Mouse (Mus musculus) myocyte (in vitro differentiated cells): Measurements from ENCODE around the gene Ackr1. TPM values are rescaled to one million over a fixed set of nuclear protein-coding genes. Genes with fewer than 3 reads are reported as not detected.

Source experiments
- H3K27me3 ChIP-seq: one replicate; pipeline ENCODE4 v1.6.1; 2011; ENCODE audit not compliant: control insufficient read depth, insufficient read depth, insufficient read length
- H3K36me3 ChIP-seq: one replicate; pipeline ENCODE4 v1.6.1; 2011; ENCODE audit not compliant: control insufficient read depth, insufficient read depth
- H3K4me2 ChIP-seq: one replicate; pipeline ENCODE4 v1.6.1; 2011; ENCODE audit warnings: low read depth, control low read depth
- H3K4me3 ChIP-seq: one replicate; pipeline ENCODE4 v1.5.1; 2011; ENCODE audit warnings: mild to moderate bottlenecking, control low read depth, moderate library complexity
- H3K79me2 ChIP-seq: one replicate; pipeline ENCODE4 v1.6.1; 2011; ENCODE audit not compliant: control insufficient read depth, insufficient read depth
- H3ac ChIP-seq: one replicate; pipeline ENCODE4 v1.6.1; 2011; ENCODE audit not compliant: control insufficient read depth, insufficient read length
- CEBPB ChIP-seq: IDR thresholded peaks from 2 replicates; pipeline ENCODE4 v1.6.1; 2011; ENCODE audit warnings: mild to moderate bottlenecking, moderate library complexity; ENCODE audit not compliant: poor library complexity, insufficient read depth, severe bottlenecking
- E2F4 ChIP-seq: IDR thresholded peaks from one replicate; pipeline ENCODE4 v1.6.1; 2011; ENCODE audit warnings: mild to moderate bottlenecking, control low read depth, moderate library complexity; ENCODE audit not compliant: insufficient read depth
- MAX ChIP-seq: IDR thresholded peaks from one replicate; pipeline ENCODE4 v1.6.1; 2011; ENCODE audit warnings: low read depth, mild to moderate bottlenecking, control low read depth
- MYOD1 ChIP-seq, 3 experiments: IDR thresholded peaks; one replicate each; pipeline ENCODE4 v1.6.1; 2011; ENCODE audit warnings: control low read depth in 2 of 3, low read depth in 2 of 3, mild to moderate bottlenecking in 2 of 3, moderate library complexity in 1 of 3; ENCODE audit not compliant: insufficient read length in 2 of 3, control insufficient read depth in 1 of 3
- MYOG ChIP-seq, 3 experiments: IDR thresholded peaks; one replicate each; pipeline ENCODE4 v1.6.1; 2011; ENCODE audit warnings: control low read depth in 2 of 3, low read depth in 2 of 3, mild to moderate bottlenecking in 2 of 3; ENCODE audit not compliant: insufficient read length in 2 of 3, control insufficient read depth in 1 of 3, insufficient read depth in 1 of 3
- POLR2A ChIP-seq: IDR thresholded peaks from one replicate; pipeline ENCODE4 v1.6.1; 2011; ENCODE audit warnings: low read depth, mild to moderate bottlenecking, control low read depth, moderate library complexity; ENCODE audit not compliant: insufficient read length
- POLR2AphosphoS2 ChIP-seq: IDR thresholded peaks from one replicate; pipeline ENCODE4 v1.6.1; 2011; ENCODE audit warnings: low read depth, control low read depth; ENCODE audit not compliant: insufficient read length
- REST ChIP-seq: IDR thresholded peaks from one replicate; pipeline ENCODE4 v1.6.1; 2011; ENCODE audit warnings: mild to moderate bottlenecking, control low read depth, moderate library complexity; ENCODE audit not compliant: insufficient read depth, insufficient read length
- SRF ChIP-seq: IDR thresholded peaks from one replicate; pipeline ENCODE4 v1.6.1; 2011; ENCODE audit warnings: low read depth; ENCODE audit not compliant: control insufficient read depth, insufficient read length
- TCF12 ChIP-seq: IDR thresholded peaks from one replicate; pipeline ENCODE4 v1.6.1; 2011; ENCODE audit warnings: mild to moderate bottlenecking, control low read depth; ENCODE audit not compliant: poor library complexity, insufficient read depth, severe bottlenecking
- TCF3 ChIP-seq: IDR thresholded peaks from one replicate; pipeline ENCODE4 v1.6.1; 2011; ENCODE audit warnings: low read depth, control low read depth; ENCODE audit not compliant: insufficient read length
- USF1 ChIP-seq: IDR thresholded peaks from one replicate; pipeline ENCODE4 v1.6.1; 2011; ENCODE audit warnings: low read depth, mild to moderate bottlenecking, control low read depth, moderate library complexity
- polyA plus RNA-seq: library from polyadenylated mRNA; unstranded; fragments of >200 nt; fragmentation: generic; extraction: Trizol; gene quantifications from one replicate; pipeline ENCODE4 v1.2.1, GENCODE M21; 2012; ENCODE audit warnings: missing spikeins

Gene Ackr1
- polyA plus RNA-seq, 1 experiment, result not detected

GRCm38 (mm10) chr1:173356699-173357098 is 23.1 kb upstream of the Ackr1 start:
- H3K36me3 ChIP-seq, result no peaks in the 10 kb centered on the region
- H3K27me3 ChIP-seq, result no peaks in the 10 kb centered on the region
- TF ChIP-seq USF1, result no peak
- no peak for TF ChIP-seq CEBPB
- TF ChIP-seq SRF, result no peak
- no peaks in the 10 kb centered on the region for H3K79me2 ChIP-seq
- H3K4me2 ChIP-seq, result no peak overlapping the region
- no peak overlapping the region for H3ac ChIP-seq
- no peak overlapping the region for H3K4me3 ChIP-seq

- H3ac ChIP-seq, result no peak overlapping the region
- H3K36me3 ChIP-seq, result no peaks in the 10 kb centered on the region
- H3K4me2 ChIP-seq, result no peak overlapping the region
- H3K27me3 ChIP-seq, result no peaks in the 10 kb centered on the region
- no peaks in the 10 kb centered on the region for H3K79me2 ChIP-seq
- no peak for TF ChIP-seq CEBPB
- no peak for TF ChIP-seq MYOD1 (IDR thresholded peaks at IDR 0.05; ENCODE audit: control insufficient read depth in 1 of 3, insufficient read length in 2 of 3, low read depth in 2 of 3)
- no peak for TF ChIP-seq SRF
- TF ChIP-seq MAX, result no peak
- no peak for TF ChIP-seq E2F4
- TF ChIP-seq MYOG (IDR thresholded peaks at IDR 0.05; ENCODE audit: control insufficient read depth in 1 of 3, insufficient read depth in 1 of 3, insufficient read length in 2 of 3, low read depth in 2 of 3), result no peak
- no peak for TF ChIP-seq REST
- TF ChIP-seq POLR2AphosphoS2, result no peak
- TF ChIP-seq USF1, result no peak
- TF ChIP-seq TCF3, result no peak
- no peak overlapping the region for H3K4me3 ChIP-seq
These were observed 21.7 kb upstream of the Ackr1 start for GRCm38 (mm10) chr1:173355107-173355846.

GRCm38 (mm10) chr1:173350372-173350957 is 16.9 kb upstream of the Ackr1 start, which contains the start of gene Aim2:
TSS of gene Aim2 (plus strand) at chr1:173350879.
- no peaks in the 10 kb centered on the region for H3K36me3 ChIP-seq
- no peaks in the 10 kb centered on the region for H3K79me2 ChIP-seq
- TF ChIP-seq POLR2AphosphoS2 (no peak), MAX (no peak), USF1 (no peak), TCF3 (no peak)
- H3ac ChIP-seq, result no peak within 1 kb of the TSS
- peak within 1 kb of the TSS; percentile 38 for H3K4me2 ChIP-seq
- no peak within 1 kb of the TSS for H3K4me3 ChIP-seq
- H3K27me3 ChIP-seq, result no peaks in the 10 kb centered on the region

GRCm38 (mm10) chr1:173349946-173350345 is 16.4 kb upstream of the Ackr1 start:
- H3K27me3 ChIP-seq, result no peaks in the 10 kb centered on the region
- TF ChIP-seq POLR2AphosphoS2, result no peak
- no peak for TF ChIP-seq E2F4
- TF ChIP-seq MYOG (IDR thresholded peaks at IDR 0.05; ENCODE audit: control insufficient read depth in 1 of 3, insufficient read depth in 1 of 3, insufficient read length in 2 of 3, low read depth in 2 of 3), result no peak
- no peak for TF ChIP-seq MYOD1 (IDR thresholded peaks at IDR 0.05; ENCODE audit: control insufficient read depth in 1 of 3, insufficient read length in 2 of 3, low read depth in 2 of 3)
- TF ChIP-seq MAX, result no peak
- TF ChIP-seq REST, result no peak
- no peak for TF ChIP-seq USF1
- no peak for TF ChIP-seq SRF
- TF ChIP-seq TCF12, result no peak
- no peak for TF ChIP-seq TCF3
- TF ChIP-seq CEBPB, result no peak
- TF ChIP-seq POLR2A, result no peak
- no peak overlapping the region for H3ac ChIP-seq
- H3K79me2 ChIP-seq, result no peaks in the 10 kb centered on the region
- no peak overlapping the region for H3K4me3 ChIP-seq
- no peaks in the 10 kb centered on the region for H3K36me3 ChIP-seq
- H3K4me2 ChIP-seq, result peak overlapping the region; percentile 38

- no peak overlapping the region for H3K4me2 ChIP-seq
These were observed 15.6 kb upstream of the Ackr1 start for GRCm38 (mm10) chr1:173349192-173349591.

More at GRCm38 (mm10) chr1:173349192-173349591, 15.6 kb upstream of the Ackr1 start:
- Histone ChIP-seq H3K4me3 (no peak overlapping the region), H3K79me2 (no peaks in the 10 kb centered on the region), H3K36me3 (no peaks in the 10 kb centered on the region), H3K27me3 (no peaks in the 10 kb centered on the region), H3ac (no peak overlapping the region)
- TF ChIP-seq TCF3 (no peak), POLR2AphosphoS2 (no peak), SRF (no peak), E2F4 (no peak), MYOD1 (IDR thresholded peaks at IDR 0.05; ENCODE audit: control insufficient read depth in 1 of 3, insufficient read length in 2 of 3, low read depth in 2 of 3) (no peak), MYOG (IDR thresholded peaks at IDR 0.05; ENCODE audit: control insufficient read depth in 1 of 3, insufficient read depth in 1 of 3, insufficient read length in 2 of 3, low read depth in 2 of 3) (no peak), TCF12 (no peak), MAX (no peak), REST (no peak), POLR2A (no peak), CEBPB (no peak), USF1 (no peak)
